Mouse (Mus musculus): ENCODE measurements around the gene Acbd6. TPM values are rescaled to one million over a fixed set of nuclear protein-coding genes. Genes with fewer than 3 reads are reported as not detected.

Acbd6 gene
- total RNA-seq, 2 experiments from 2014 or later: 104 to 106 TPM

- no peak for DNase-seq (ENCODE audit: low spot score in 2 of 2)
- intact Hi-C loops (cut with DNase I): no loop called here
Measured at GRCm38 (mm10) chr1:155627746-155628145, 69.8 kb downstream of the Acbd6 start.

- intact Hi-C loops (cut with DNase I): no loop called here
- DNase-seq (ENCODE audit: low spot score in 2 of 2): no peak
Measured at GRCm38 (mm10) chr1:155636648-155637047, 78.7 kb downstream of the Acbd6 start.

GRCm38 (mm10) chr1:155645816-155646215 lies 87.9 kb downstream of the Acbd6 start:
- peak; percentile 16 to 28 for DNase-seq (ENCODE audit: low spot score in 2 of 2)
- intact Hi-C loops (cut with DNase I): no loop called here

- DNase-seq (ENCODE audit: low spot score in 2 of 2): no peak
- intact Hi-C loops (cut with DNase I): no loop called here
Measured at GRCm38 (mm10) chr1:155646345-155647307, 88.7 kb downstream of the Acbd6 start.

GRCm38 (mm10) chr1:155650121-155650846 lies 92.4 kb downstream of the Acbd6 start:
- intact Hi-C loops (cut with DNase I): no loop called here
- no peak for DNase-seq (ENCODE audit: low spot score in 2 of 2)

- intact Hi-C loops (cut with DNase I): no loop called here
- DNase-seq (ENCODE audit: low spot score in 2 of 2): no peak
Measured at GRCm38 (mm10) chr1:155654961-155655360, 97.0 kb downstream of the Acbd6 start.

GRCm38 (mm10) chr1:155656321-155656720 lies 98.4 kb downstream of the Acbd6 start:
- intact Hi-C loops (cut with DNase I): no loop called here
- DNase-seq (ENCODE audit: low spot score in 2 of 2): no peak

- intact Hi-C loops (cut with DNase I): no loop called here
- no peak for DNase-seq (ENCODE audit: low spot score in 2 of 2)
Measured at GRCm38 (mm10) chr1:155663994-155664393, 106.1 kb downstream of the Acbd6 start.

GRCm38 (mm10) chr1:155675570-155675969 lies 117.7 kb downstream of the Acbd6 start:
- no peak for DNase-seq (ENCODE audit: low spot score in 2 of 2)
- intact Hi-C loops (cut with DNase I): no loop called here

- no peak for DNase-seq (ENCODE audit: low spot score in 2 of 2)
- intact Hi-C loops (cut with DNase I): no loop called here
Measured at GRCm38 (mm10) chr1:155681116-155681799, 123.3 kb downstream of the Acbd6 start.

GRCm38 (mm10) chr1:155686816-155687215 lies 128.9 kb downstream of the Acbd6 start:
- DNase-seq (ENCODE audit: low spot score in 2 of 2): no peak
- intact Hi-C loops (cut with DNase I): no loop called here

GRCm38 (mm10) chr1:155689141-155689540 lies 131.2 kb downstream of the Acbd6 start:
- no peak for DNase-seq (ENCODE audit: low spot score in 2 of 2)
- intact Hi-C loops (cut with DNase I): no loop called here

GRCm38 (mm10) chr1:155689558-155689957 lies 131.6 kb downstream of the Acbd6 start:
- DNase-seq (ENCODE audit: low spot score in 2 of 2): no peak
- intact Hi-C loops (cut with DNase I): no loop called here

- intact Hi-C loops (cut with DNase I): no loop called here
- DNase-seq (ENCODE audit: low spot score in 2 of 2): no peak
Measured at GRCm38 (mm10) chr1:155692230-155692629, 134.3 kb downstream of the Acbd6 start.

GRCm38 (mm10) chr1:155693026-155693425 lies 135.1 kb downstream of the Acbd6 start:
- no peak for DNase-seq (ENCODE audit: low spot score in 2 of 2)
- intact Hi-C loops (cut with DNase I): no loop called here

GRCm38 (mm10) chr1:155693443-155693842 lies 135.5 kb downstream of the Acbd6 start:
- DNase-seq (ENCODE audit: low spot score in 2 of 2): no peak
- intact Hi-C loops (cut with DNase I): no loop called here

- peak; percentile 53 to 65 for DNase-seq (ENCODE audit: low spot score in 2 of 2)
- intact Hi-C loops (cut with DNase I): no loop called here
Measured at GRCm38 (mm10) chr1:155698373-155699159, 140.6 kb downstream of the Acbd6 start.

- no peak for DNase-seq (ENCODE audit: low spot score in 2 of 2)
- intact Hi-C loops (cut with DNase I): no loop called here
Measured at GRCm38 (mm10) chr1:155700886-155701285, 143.0 kb downstream of the Acbd6 start.

- DNase-seq (ENCODE audit: low spot score in 2 of 2): no peak
- intact Hi-C loops (cut with DNase I): no loop called here
Measured at GRCm38 (mm10) chr1:155703191-155703680, 145.3 kb downstream of the Acbd6 start.
